Mouse (Mus musculus): Measurements from ENCODE around the gene Ghrh. TPM values are rescaled to one million over a fixed set of nuclear protein-coding genes. Genes with fewer than 3 reads are reported as not detected.

The Ghrh gene
- polyA plus RNA-seq, 1 experiment from 2014 or later = 1.3 TPM

DNA sequence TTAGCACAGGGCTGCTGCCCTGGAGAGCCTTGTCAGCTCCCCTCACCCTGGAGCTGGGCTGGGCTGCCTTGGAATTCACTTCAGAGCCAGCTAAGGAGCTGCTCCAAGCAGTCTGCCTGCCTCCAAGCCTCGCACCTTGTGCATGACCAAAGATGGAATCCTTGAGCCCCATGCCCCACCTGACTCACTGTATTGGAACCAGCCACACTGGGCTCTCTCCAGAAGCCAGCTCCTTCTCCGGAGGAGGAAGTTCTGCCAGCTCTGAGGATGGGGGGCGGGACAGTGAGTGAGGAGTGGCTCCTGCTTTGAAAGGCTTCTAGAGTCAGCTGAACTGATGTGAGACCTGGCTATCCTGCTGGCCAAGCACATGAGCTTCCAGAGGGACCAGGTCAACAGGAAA lies 26.4 kb upstream of the Ghrh start:
- Histone ChIP-seq H3K27me3 (replicated peaks; ENCODE audit: low read depth, poor library complexity, severe bottlenecking) (no peaks in the 10 kb centered on the region), H3K27ac (replicated peaks) (no peak overlapping the region), H3K36me3 (replicated peaks) (peaks cover 29% of the 10 kb centered on the region), H3K4me3 (no peak overlapping the region), H3K4me1 (peaks cover 27% of the 10 kb centered on the region), H3K9me3 (no peaks in the 10 kb centered on the region)
- no peak for DNase-seq (ENCODE audit: low spot score)
- 87% methylated on average over 3 of the region's 3 CpGs for WGBS

DNA sequence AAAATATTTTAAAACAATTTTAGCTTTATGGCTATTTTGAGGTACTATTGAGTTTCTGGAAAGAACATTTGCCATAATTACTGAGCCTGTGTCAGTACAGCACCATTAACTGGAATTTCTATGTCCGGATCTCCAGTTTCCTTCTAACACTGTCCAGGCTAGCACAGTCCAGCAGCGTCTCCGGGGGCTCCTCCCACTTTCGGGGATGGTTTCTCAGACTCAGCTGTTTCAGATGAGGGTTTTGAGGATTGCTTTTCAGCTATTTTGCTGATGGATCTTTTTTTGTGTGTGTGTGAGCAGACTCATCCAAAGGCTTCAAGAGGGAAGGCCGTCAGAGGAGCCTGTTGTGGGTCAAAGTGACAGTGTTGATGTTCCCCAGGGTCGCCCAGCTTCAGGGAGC lies 24.4 kb upstream of the Ghrh start:
- Histone ChIP-seq H3K4me1 (peaks cover 38% of the 10 kb centered on the region), H3K36me3 (replicated peaks) (peaks cover 29% of the 10 kb centered on the region), H3K27me3 (replicated peaks; ENCODE audit: low read depth, poor library complexity, severe bottlenecking) (no peaks in the 10 kb centered on the region), H3K9me3 (no peaks in the 10 kb centered on the region), H3K4me3 (no peak overlapping the region), H3K27ac (replicated peaks) (no peak overlapping the region)
- WGBS = 78% methylated on average over 6 of the region's 6 CpGs
- DNase-seq (ENCODE audit: low spot score) = no peak

DNA sequence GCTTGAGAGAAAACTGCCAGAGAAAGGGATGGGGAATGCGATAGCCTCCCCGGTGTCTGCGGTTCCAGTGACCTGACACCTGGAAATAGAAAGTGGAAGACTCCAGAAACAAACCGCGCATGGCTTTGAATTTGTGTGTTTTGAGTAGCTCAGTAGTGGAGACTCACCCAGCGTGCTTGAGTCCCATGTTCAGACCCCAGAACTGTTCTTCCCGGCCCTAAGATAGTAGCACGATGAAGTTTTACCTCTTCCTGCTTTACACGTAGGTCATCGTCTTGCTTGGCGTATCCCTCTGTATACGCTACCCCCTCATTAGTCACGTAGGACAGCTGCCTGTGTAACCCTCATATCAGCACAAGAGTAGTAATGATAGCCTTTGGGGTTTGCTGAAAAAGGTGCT lies 20.7 kb upstream of the Ghrh start:
- Histone ChIP-seq H3K4me1 (peaks cover 22% of the 10 kb centered on the region), H3K9me3 (no peaks in the 10 kb centered on the region), H3K27me3 (replicated peaks; ENCODE audit: low read depth, poor library complexity, severe bottlenecking) (no peaks in the 10 kb centered on the region), H3K27ac (replicated peaks) (peak overlapping the region; percentile 97), H3K4me3 (peak overlapping the region; percentile 85), H3K36me3 (replicated peaks) (peaks cover 11% of the 10 kb centered on the region)
- WGBS = 10% methylated on average over 13 of the region's 13 CpGs
- DNase-seq (ENCODE audit: low spot score) = no peak

DNA sequence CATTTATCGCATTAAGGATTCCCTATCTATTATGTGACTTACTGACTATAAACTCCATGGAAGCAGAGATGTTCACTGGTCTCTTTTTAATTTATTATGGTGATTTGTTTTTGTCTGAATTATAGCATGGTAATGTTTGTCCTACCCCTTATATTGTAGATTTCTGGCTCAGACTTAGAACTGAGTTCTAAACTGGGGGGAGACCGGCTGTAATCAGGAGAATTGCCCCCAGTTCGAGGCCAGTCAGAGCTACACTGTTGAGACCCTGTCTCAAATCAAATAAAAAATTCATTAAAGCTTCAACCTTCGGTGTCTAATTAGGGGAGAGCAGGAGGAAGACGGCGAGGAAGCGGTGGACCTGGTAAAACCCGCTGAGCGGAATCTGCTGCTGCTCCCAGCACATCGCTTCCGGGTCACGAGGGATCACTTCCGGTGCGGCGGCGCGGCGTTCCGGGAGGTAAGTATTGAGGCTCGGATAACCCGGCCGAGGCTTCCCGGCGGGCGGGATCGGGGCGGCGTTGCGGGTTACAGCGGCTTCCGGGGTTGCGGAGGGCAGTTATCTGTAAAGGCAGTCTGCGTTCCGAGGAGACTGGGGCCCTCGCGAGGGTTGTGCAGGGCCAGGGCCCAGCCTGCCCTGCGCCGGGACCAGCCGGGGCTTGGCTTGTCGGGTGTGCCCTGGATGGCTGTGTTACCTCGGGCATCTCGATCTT lies 20.0 kb upstream of the Ghrh start, which contains the start of gene Manbal:
TSS of gene Manbal (plus strand) at position 411 of the 710 bp plus-strand sequence.
- Histone ChIP-seq H3K27ac (replicated peaks) (peak within 1 kb of the TSS; percentile 97), H3K4me3 (peak within 1 kb of the TSS; percentile 85), H3K27me3 (replicated peaks; ENCODE audit: low read depth, poor library complexity, severe bottlenecking) (no peaks in the 10 kb centered on the region), H3K4me1 (peaks cover 22% of the 10 kb centered on the region), H3K9me3 (no peaks in the 10 kb centered on the region), H3K36me3 (replicated peaks) (peaks cover 8% of the 10 kb centered on the region; the same call in 1 of the 2 replicates)
- WGBS = 5% methylated on average over 42 of the region's 42 CpGs
- peak; percentile 95 for DNase-seq (ENCODE audit: low spot score)

DNA sequence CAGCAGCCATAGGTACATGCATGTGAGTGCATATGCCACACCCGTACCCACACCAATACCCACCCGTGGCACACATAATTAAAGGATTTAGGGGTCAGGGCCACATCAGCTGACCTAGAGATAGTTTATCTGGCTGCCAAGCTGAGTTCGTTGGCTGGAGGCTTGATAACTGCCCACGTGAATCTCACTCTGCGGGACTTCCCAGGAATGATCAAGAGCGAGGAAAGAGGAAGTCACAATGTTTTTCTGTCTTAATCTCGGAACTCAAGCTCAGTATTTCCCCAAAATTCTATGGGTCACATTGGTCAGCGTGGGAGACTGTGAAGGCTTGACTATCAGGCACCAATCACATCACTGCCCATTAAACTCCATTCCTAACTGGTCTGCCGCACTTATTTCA lies 19.5 kb upstream of the Ghrh start:
- Histone ChIP-seq H3K9me3 (no peaks in the 10 kb centered on the region), H3K27me3 (replicated peaks; ENCODE audit: low read depth, poor library complexity, severe bottlenecking) (no peaks in the 10 kb centered on the region), H3K27ac (replicated peaks) (peak overlapping the region; percentile 97; the same call in 1 of the 2 replicates), H3K4me1 (peaks cover 22% of the 10 kb centered on the region), H3K4me3 (peak overlapping the region; percentile 85), H3K36me3 (replicated peaks) (peaks cover 8% of the 10 kb centered on the region; the same call in 1 of the 2 replicates)
- 86% methylated on average over 9 of the region's 9 CpGs for WGBS
- DNase-seq (ENCODE audit: low spot score) = no peak

DNA sequence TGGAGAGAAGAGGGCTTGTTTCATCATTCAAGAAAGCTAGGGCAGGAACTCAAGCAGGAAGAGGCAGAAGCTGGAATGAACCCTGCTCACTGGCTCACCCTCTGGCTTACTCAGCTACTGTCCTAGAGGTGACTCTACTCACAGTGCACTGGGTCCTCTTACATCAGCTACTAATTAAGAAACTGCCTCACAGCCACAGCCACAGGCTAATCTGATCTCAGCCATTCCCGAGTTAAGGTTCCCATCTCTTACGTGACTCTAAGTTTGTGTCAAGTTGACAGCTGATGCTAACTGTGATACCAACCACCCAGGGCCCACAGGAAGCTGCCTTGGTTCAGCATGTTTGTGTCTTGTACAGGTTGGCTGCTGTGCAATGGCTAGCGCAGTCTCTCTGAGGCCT lies 15.7 kb upstream of the Ghrh start:
- Histone ChIP-seq H3K36me3 (replicated peaks) (no peaks in the 10 kb centered on the region), H3K4me3 (no peak overlapping the region), H3K27me3 (replicated peaks; ENCODE audit: low read depth, poor library complexity, severe bottlenecking) (no peaks in the 10 kb centered on the region), H3K27ac (replicated peaks) (no peak overlapping the region), H3K9me3 (no peaks in the 10 kb centered on the region), H3K4me1 (peaks cover 12% of the 10 kb centered on the region)
- WGBS = 77% methylated on average over 3 of the region's 3 CpGs
- DNase-seq (ENCODE audit: low spot score) = no peak

DNA sequence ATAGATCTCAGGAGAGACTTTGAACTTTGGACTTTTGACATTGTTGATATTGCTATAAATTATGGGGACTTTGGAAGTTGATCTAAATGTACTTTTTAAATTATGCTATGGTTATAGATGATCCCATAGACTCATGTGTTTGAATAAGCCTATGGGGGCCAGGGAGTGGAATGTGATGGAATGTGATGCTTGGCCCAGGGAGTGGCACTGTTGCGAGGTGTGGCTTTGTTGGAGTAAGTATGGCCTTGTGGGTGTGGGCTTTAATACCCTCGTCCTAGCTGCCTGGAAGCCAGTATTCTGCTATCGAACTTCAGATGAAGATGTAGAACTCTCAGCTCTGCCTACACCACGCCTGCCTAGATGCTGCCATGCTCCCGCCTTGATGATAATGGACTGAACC lies 12.7 kb upstream of the Ghrh start:
- no peaks in the 10 kb centered on the region for H3K36me3 ChIP-seq (replicated peaks)
- WGBS = 82% methylated on average over 5 of the region's 5 CpGs
- no peaks in the 10 kb centered on the region for H3K9me3 ChIP-seq
- no peaks in the 10 kb centered on the region for H3K4me1 ChIP-seq
- no peak for DNase-seq (ENCODE audit: low spot score)
- H3K27me3 ChIP-seq (replicated peaks; ENCODE audit: low read depth, poor library complexity, severe bottlenecking) = no peaks in the 10 kb centered on the region
- no peak overlapping the region for H3K4me3 ChIP-seq
- H3K27ac ChIP-seq (replicated peaks) = no peak overlapping the region

DNA sequence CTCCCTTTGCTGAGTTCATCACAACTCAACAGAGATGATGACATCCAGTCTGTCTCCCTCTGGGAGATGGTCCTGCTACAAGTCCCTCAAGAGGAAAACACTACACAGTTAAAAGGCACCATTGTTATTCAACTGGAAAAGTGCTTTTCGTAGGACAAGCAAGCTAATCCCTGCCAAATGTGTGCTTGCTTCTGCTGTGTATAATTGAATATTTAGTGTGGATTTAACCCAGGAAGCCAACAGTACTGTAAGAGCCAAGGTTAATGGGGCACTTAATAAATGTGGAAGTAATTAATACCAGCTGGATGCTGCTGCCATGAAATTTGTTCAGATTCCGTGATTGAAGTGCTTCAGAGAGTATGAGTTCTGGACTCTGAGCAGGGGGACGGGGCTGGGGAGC lies 6.8 kb upstream of the Ghrh start:
- 60% methylated on average over 3 of the region's 3 CpGs for WGBS

DNA sequence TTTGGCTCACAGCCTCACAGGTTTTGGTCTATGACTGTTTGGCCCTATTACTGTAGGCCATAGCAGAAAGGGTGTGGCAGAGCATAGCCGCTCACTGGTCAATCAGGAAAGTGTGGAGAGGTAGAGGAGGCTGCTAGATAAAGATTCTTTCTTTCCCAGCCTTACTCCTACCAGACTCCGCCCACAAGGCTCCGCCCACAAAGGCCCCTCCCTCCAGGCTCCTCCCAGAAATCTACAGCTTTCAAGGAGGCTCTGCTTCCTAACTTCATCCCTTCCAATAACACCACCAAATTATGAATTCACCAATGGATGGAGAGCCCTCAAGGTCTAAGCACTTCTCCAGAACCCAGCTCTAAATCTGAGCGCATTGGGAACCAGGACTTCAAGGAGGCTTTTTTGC lies 5.9 kb upstream of the Ghrh start:
- H3K27me3 ChIP-seq (replicated peaks; ENCODE audit: low read depth, poor library complexity, severe bottlenecking) = no peaks in the 10 kb centered on the region
- H3K27ac ChIP-seq (replicated peaks) = no peak overlapping the region
- 77% methylated on average over 4 of the region's 4 CpGs for WGBS
- H3K36me3 ChIP-seq (replicated peaks) = no peaks in the 10 kb centered on the region
- no peak overlapping the region for H3K4me3 ChIP-seq
- DNase-seq (ENCODE audit: low spot score) = no peak
- no peaks in the 10 kb centered on the region for H3K9me3 ChIP-seq
- peaks cover 24% of the 10 kb centered on the region for H3K4me1 ChIP-seq

More for the DNA sequence above, 6.8 kb upstream of the Ghrh start:
- H3K36me3 ChIP-seq (replicated peaks) = no peaks in the 10 kb centered on the region
- no peak for DNase-seq (ENCODE audit: low spot score)
- H3K27ac ChIP-seq (replicated peaks) = peak overlapping the region; percentile 30; the same call in 1 of the 2 replicates
- peaks cover 17% of the 10 kb centered on the region for H3K4me1 ChIP-seq
- no peaks in the 10 kb centered on the region for H3K9me3 ChIP-seq
- no peak overlapping the region for H3K4me3 ChIP-seq
- H3K27me3 ChIP-seq (replicated peaks; ENCODE audit: low read depth, poor library complexity, severe bottlenecking) = no peaks in the 10 kb centered on the region

DNA sequence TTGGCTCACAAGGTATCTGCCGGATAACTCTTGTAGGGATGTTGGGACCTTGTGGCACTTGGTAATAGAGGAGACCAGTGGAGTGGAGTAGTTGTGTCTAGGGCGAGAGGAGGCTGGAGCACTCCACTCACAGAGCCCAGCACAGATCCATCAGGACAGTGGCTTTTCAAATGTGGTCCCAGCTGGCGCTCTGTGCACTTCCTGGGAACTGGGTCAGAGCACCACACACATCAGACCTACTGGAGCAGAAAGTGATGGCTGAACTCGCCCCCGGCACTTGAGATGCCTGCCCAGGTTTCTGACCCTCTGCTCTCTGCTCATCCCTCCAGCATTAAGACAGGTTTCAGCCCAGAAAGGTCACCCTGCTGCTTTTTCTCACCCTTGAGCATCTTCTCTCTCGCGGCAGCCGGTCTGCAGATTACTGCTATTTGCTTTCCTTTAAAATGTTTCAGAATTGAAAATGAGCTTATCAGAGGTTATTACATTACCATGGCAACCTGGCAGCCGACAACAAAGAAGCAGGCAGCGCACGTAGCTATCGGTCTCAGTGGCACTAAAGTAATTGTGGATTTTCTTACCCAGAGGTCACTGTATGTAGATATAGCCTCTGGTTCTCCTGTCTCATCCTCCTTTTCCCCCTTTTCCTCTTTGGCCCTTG lies 1.9 kb upstream of the Ghrh start:
- WGBS = 66% methylated on average over 12 of the region's 12 CpGs
- H3K27me3 ChIP-seq (replicated peaks; ENCODE audit: low read depth, poor library complexity, severe bottlenecking) = no peaks in the 10 kb centered on the region
- no peak overlapping the region for H3K4me3 ChIP-seq
- DNase-seq (ENCODE audit: low spot score) = no peak
- H3K9me3 ChIP-seq = no peaks in the 10 kb centered on the region
- no peaks in the 10 kb centered on the region for H3K36me3 ChIP-seq (replicated peaks)
- H3K4me1 ChIP-seq = peaks cover 35% of the 10 kb centered on the region
- H3K27ac ChIP-seq (replicated peaks) = 0 out of 2 replicates have a peak overlapping the region, but pooled peaks have one; percentile 0

DNA sequence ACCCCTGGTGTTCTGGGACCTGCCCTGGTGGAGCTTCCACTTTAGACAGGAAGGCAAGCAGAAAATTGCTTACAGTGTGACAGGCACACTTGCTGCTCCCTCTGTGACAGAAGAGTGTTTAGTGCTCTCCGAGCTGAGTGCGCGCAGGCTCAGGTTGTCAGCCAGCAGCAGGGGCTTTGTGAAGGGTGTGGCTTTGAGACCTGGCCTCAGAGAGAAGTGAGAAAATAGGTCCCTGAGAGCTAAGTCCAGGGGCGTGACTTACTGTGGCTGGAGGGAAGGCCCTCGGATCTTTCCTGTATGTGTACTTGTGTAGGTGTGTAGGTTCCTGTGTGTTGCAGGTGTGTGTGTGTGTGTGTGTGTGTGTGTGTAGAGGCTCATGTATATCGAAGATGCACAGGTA lies 4.0 kb downstream of the Ghrh start:
- H3K4me3 ChIP-seq = no peak overlapping the region
- H3K27me3 ChIP-seq (replicated peaks; ENCODE audit: low read depth, poor library complexity, severe bottlenecking) = no peaks in the 10 kb centered on the region; the same call in 1 of the 2 replicates
- no peak for DNase-seq (ENCODE audit: low spot score)
- peak overlapping the region; percentile 67 for H3K27ac ChIP-seq (replicated peaks)
- H3K36me3 ChIP-seq (replicated peaks) = no peaks in the 10 kb centered on the region
- no peaks in the 10 kb centered on the region for H3K9me3 ChIP-seq
- H3K4me1 ChIP-seq = peaks cover 64% of the 10 kb centered on the region
- 63% methylated on average over 6 of the region's 6 CpGs for WGBS

DNA sequence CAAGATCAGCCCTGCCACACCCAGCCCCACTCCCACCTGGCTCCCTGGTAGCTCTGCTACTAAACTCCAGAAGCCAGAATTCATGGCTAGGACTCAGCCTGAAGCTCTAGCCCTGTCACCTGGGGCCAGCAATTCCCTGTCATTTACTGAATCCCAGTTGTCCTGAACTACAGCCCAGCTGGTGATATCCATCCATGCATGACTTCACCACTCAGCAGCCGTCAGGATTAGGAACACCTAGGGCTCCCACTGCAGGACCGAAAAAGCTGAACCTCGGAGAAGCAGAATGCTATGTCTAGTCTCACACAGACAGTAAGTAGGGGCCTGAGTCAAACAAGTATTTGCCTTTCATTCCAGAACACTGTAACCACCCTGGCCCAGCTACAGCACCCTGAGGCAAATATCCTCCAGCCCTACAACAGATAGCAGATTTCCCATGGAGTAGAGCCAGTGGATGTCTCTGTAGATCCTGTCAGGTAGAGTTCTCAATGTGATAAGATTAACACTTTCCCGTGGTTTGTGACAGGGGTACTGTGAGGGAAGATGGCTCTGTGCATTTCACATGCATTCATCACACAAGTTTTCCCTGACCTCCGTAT lies 4.9 kb downstream of the Ghrh start:
- WGBS = 42% methylated on average over 5 of the region's 5 CpGs

More for the DNA sequence above, 4.9 kb downstream of the Ghrh start:
- no peak for DNase-seq (ENCODE audit: low spot score)
- H3K9me3 ChIP-seq = no peaks in the 10 kb centered on the region
- H3K27ac ChIP-seq (replicated peaks) = peak overlapping the region; percentile 86
- no peaks in the 10 kb centered on the region; the same call in 1 of the 2 replicates for H3K27me3 ChIP-seq (replicated peaks; ENCODE audit: low read depth, poor library complexity, severe bottlenecking)
- H3K4me1 ChIP-seq = peaks cover 66% of the 10 kb centered on the region
- no peak overlapping the region for H3K4me3 ChIP-seq
- no peaks in the 10 kb centered on the region for H3K36me3 ChIP-seq (replicated peaks)

All from embryonic facial prominence, embryonic 10.5 days (tissue).